Mouse (Mus musculus) G1E (cell line): ENCODE measurements around the gene Yjefn3. TPM values are rescaled to one million over a fixed set of nuclear protein-coding genes. Genes with fewer than 3 reads are reported as not detected.

ENCODE experiments used
- ATAC-seq: 2 replicates; pipeline ENCODE4 v1.8.0; 2016; ENCODE audit warnings: mild to moderate bottlenecking; ENCODE audit not compliant: insufficient number of reproducible peaks, poor library complexity, low FRiP score, severe bottlenecking; ENCODE audit errors: extremely low read depth
- DNase-seq: peaks from one replicate; pipeline ENCODE4 v3.0.0; 2012; ENCODE audit warnings: low spot score
- H3K27me3 ChIP-seq: 2 replicates; pipeline ENCODE4 v1.6.1; 2012; ENCODE audit warnings: mild to moderate bottlenecking, low read length, inconsistent platforms; ENCODE audit not compliant: insufficient read depth
- H3K36me3 ChIP-seq: replicated peaks from 2 replicates; pipeline ENCODE3; 2012; ENCODE audit warnings: mild to moderate bottlenecking, inconsistent platforms
- H3K4me1 ChIP-seq: 2 replicates; pipeline ENCODE4 v1.6.1; 2012; ENCODE audit warnings: low read depth, low read length, inconsistent platforms, mixed read lengths; ENCODE audit not compliant: insufficient read depth
- H3K4me3 ChIP-seq: 2 replicates; pipeline ENCODE4 v1.5.1; 2012; ENCODE audit warnings: low read depth, mild to moderate bottlenecking, inconsistent platforms, low read length, moderate library complexity, mixed read lengths
- H3K9me3 ChIP-seq: replicated peaks from 2 replicates; pipeline ENCODE4 v1.6.1; 2012; ENCODE audit warnings: inconsistent platforms
- CTCF ChIP-seq: IDR thresholded peaks from 2 replicates; pipeline ENCODE4 v1.5.1; 2012; ENCODE audit warnings: low read depth, low read length, inconsistent platforms, mixed read lengths
- GATA1 ChIP-seq: IDR thresholded peaks from 2 replicates; pipeline ENCODE4 v1.6.1; 2012; ENCODE audit warnings: borderline replicate concordance, low read length, inconsistent platforms, mixed read lengths
- GATA2 ChIP-seq: IDR thresholded peaks from 2 replicates; pipeline ENCODE4 v1.6.1; 2012; ENCODE audit warnings: low read depth, low read length, inconsistent platforms, borderline replicate concordance
- POLR2AphosphoS5 ChIP-seq: IDR thresholded peaks from 2 replicates; pipeline ENCODE4 v1.6.1; 2012; ENCODE audit warnings: low read depth, low read length, inconsistent platforms; ENCODE audit not compliant: insufficient replicate concordance
- TAL1 ChIP-seq: conservative IDR thresholded peaks from 2 replicates; pipeline ENCODE4 v1.6.1; 2012; ENCODE audit warnings: low read depth, low read length, inconsistent platforms, mixed read lengths
- polyA plus RNA-seq: library from polyadenylated mRNA; stranded (reverse); fragments of >175 nt; gene quantifications from 2 replicates; pipeline ENCODE4 v1.2.3, GENCODE M21; 2012
- total RNA-seq, 2 experiments: library from RNA; stranded (forward) in 1 of 2; stranded (reverse) in 1 of 2; fragments of 200-1000 nt in 1 of 2; fragments of >200 nt in 1 of 2; fragmentation: Nextera tagmentation in 1 of 2; gene quantifications; 2 replicates each; pipeline ENCODE4 v1.2.3; 2014 to 2017

Yjefn3 gene
- total and polyA plus RNA-seq, 3 experiments: 1.8 to 2.1 TPM; not detected in 1

- no peaks in the 10 kb centered on the region for H3K9me3 ChIP-seq
- peaks cover 95% of the 10 kb centered on the region for H3K36me3 ChIP-seq
- H3K27me3 ChIP-seq: no peaks in the 10 kb centered on the region
- no peak overlapping the region for H3K4me3 ChIP-seq
- no peak for DNase-seq
- ATAC-seq: no peak
- TF ChIP-seq TAL1 (no peak), POLR2AphosphoS5 (no peak), GATA2 (no peak), GATA1 (no peak), CTCF (no peak)
- peaks cover 55% of the 10 kb centered on the region for H3K4me1 ChIP-seq
Measured at GRCm38 (mm10) chr8:69937466-69937865, 35.0 kb upstream of the Yjefn3 start.

- ATAC-seq: no peak
Measured at GRCm38 (mm10) chr8:69936050-69936794, 33.7 kb upstream of the Yjefn3 start.

GRCm38 (mm10) chr8:69935431-69935830 is 32.9 kb upstream of the Yjefn3 start:
- ATAC-seq: no peak
- Histone ChIP-seq H3K4me3 (no peak overlapping the region), H3K9me3 (no peaks in the 10 kb centered on the region), H3K27me3 (no peaks in the 10 kb centered on the region), H3K36me3 (peaks cover 92% of the 10 kb centered on the region), H3K4me1 (peaks cover 41% of the 10 kb centered on the region)
- no peak for DNase-seq
- no peak for TF ChIP-seq GATA2
- no peak for TF ChIP-seq POLR2AphosphoS5
- no peak for TF ChIP-seq GATA1
- TF ChIP-seq CTCF: no peak
- no peak for TF ChIP-seq TAL1

More at GRCm38 (mm10) chr8:69936050-69936794, 33.7 kb upstream of the Yjefn3 start:
- Histone ChIP-seq H3K9me3 (no peaks in the 10 kb centered on the region), H3K27me3 (no peaks in the 10 kb centered on the region), H3K36me3 (peaks cover 92% of the 10 kb centered on the region), H3K4me3 (no peak overlapping the region), H3K4me1 (peaks cover 48% of the 10 kb centered on the region)
- no peak for TF ChIP-seq TAL1
- TF ChIP-seq POLR2AphosphoS5: no peak
- no peak for TF ChIP-seq GATA1
- no peak for TF ChIP-seq CTCF
- TF ChIP-seq GATA2: no peak
- no peak for DNase-seq

GRCm38 (mm10) chr8:69934582-69934981 is 32.1 kb upstream of the Yjefn3 start:
- peaks cover 32% of the 10 kb centered on the region for H3K4me1 ChIP-seq
- peaks cover 88% of the 10 kb centered on the region for H3K36me3 ChIP-seq
- ATAC-seq: no peak
- no peaks in the 10 kb centered on the region for H3K9me3 ChIP-seq
- H3K27me3 ChIP-seq: no peaks in the 10 kb centered on the region
- DNase-seq: no peak
- H3K4me3 ChIP-seq: no peak overlapping the region
- TF ChIP-seq POLR2AphosphoS5: no peak
- TF ChIP-seq GATA1: no peak
- TF ChIP-seq CTCF: no peak
- no peak for TF ChIP-seq GATA2
- TF ChIP-seq TAL1: no peak

GRCm38 (mm10) chr8:69933811-69934210 is 31.3 kb upstream of the Yjefn3 start:
- TF ChIP-seq CTCF (no peak), TAL1 (no peak), POLR2AphosphoS5 (no peak), GATA2 (no peak)
- ATAC-seq (no peak), DNase-seq (no peak)
- H3K4me1 ChIP-seq: peaks cover 27% of the 10 kb centered on the region
- peaks cover 90% of the 10 kb centered on the region for H3K36me3 ChIP-seq
- H3K9me3 ChIP-seq: no peaks in the 10 kb centered on the region
- H3K4me3 ChIP-seq: no peak overlapping the region
- no peaks in the 10 kb centered on the region for H3K27me3 ChIP-seq

GRCm38 (mm10) chr8:69926901-69927300 is 24.4 kb upstream of the Yjefn3 start:
- Histone ChIP-seq H3K36me3 (peaks cover 87% of the 10 kb centered on the region), H3K27me3 (no peaks in the 10 kb centered on the region), H3K9me3 (no peaks in the 10 kb centered on the region), H3K4me1 (peaks cover 25% of the 10 kb centered on the region), H3K4me3 (no peak overlapping the region)
- TF ChIP-seq POLR2AphosphoS5: no peak
- no peak for TF ChIP-seq TAL1
- TF ChIP-seq GATA2: no peak
- ATAC-seq (no peak), DNase-seq (no peak)
